Mouse (Mus musculus) ES-Bruce4 (cell line): Measurements from ENCODE around the gene Elf2. TPM values are rescaled to one million over a fixed set of nuclear protein-coding genes. Genes with fewer than 3 reads are reported as not detected.
"Not testable (repeated sequence)": the region's sequence is repeated elsewhere in the genome, so short reads cannot be mapped to it uniquely, and the experiment has no call there.

Experiments
- H3K27ac ChIP-seq: 2 replicates; pipeline ENCODE4 v1.5.1; 2012; ENCODE audit warnings: low read length, inconsistent platforms; ENCODE audit not compliant: insufficient read depth
- H3K27me3 ChIP-seq: 2 replicates; pipeline ENCODE4 v1.6.1; 2012; ENCODE audit warnings: mild to moderate bottlenecking, low read length, inconsistent platforms; ENCODE audit not compliant: control insufficient read depth, poor library complexity, insufficient read depth, severe bottlenecking
- H3K36me3 ChIP-seq: 2 replicates; pipeline ENCODE4 v1.6.1; 2012; ENCODE audit warnings: inconsistent platforms, mild to moderate bottlenecking, low read length, moderate library complexity; ENCODE audit not compliant: control insufficient read depth, poor library complexity, insufficient read depth, severe bottlenecking
- H3K4me1 ChIP-seq: one replicate; pipeline ENCODE4 v1.8.1; 2011; ENCODE audit warnings: low read length; ENCODE audit not compliant: control insufficient read depth, insufficient read depth
- H3K4me3 ChIP-seq: 2 replicates; pipeline ENCODE4 v1.5.1; 2011; ENCODE audit warnings: low read depth, mild to moderate bottlenecking, low read length
- H3K9ac ChIP-seq: 2 replicates; pipeline ENCODE4 v1.6.1; 2012; ENCODE audit warnings: low read depth, mild to moderate bottlenecking, inconsistent platforms; ENCODE audit not compliant: poor library complexity, severe bottlenecking
- H3K9me3 ChIP-seq: replicated peaks from 2 replicates; pipeline ENCODE4 v1.6.1; 2012; ENCODE audit warnings: mild to moderate bottlenecking, low read length, inconsistent platforms; ENCODE audit not compliant: control insufficient read depth, poor library complexity, insufficient read depth, severe bottlenecking
- CTCF ChIP-seq: IDR thresholded peaks from one replicate; pipeline ENCODE4 v1.8.1; 2011; ENCODE audit warnings: low read depth, low read length
- EP300 ChIP-seq: IDR thresholded peaks from 2 replicates; pipeline ENCODE4 v1.6.1; 2011; ENCODE audit warnings: low read depth, low read length; ENCODE audit not compliant: insufficient read depth
- POLR2A ChIP-seq: IDR thresholded peaks from one replicate; pipeline ENCODE4 v1.8.1; 2011; ENCODE audit warnings: low read length; ENCODE audit not compliant: insufficient read depth
- polyA plus RNA-seq: library from polyadenylated mRNA; stranded (reverse); fragments of >200 nt; gene quantifications from 2 replicates; pipeline ENCODE4 v1.2.4, GENCODE M21; 2011; ENCODE audit warnings: low read depth; ENCODE audit not compliant: missing spikeins, insufficient read depth, insufficient read length

Elf2 gene
- polyA plus RNA-seq, 1 experiment: 57.7 TPM

GRCm38 (mm10) chr3:51221847-51222246 lies 118.6 kb downstream of the Elf2 start:
- no peak overlapping the region for H3K4me3 ChIP-seq
- H3K27me3 ChIP-seq: no peaks in the 10 kb centered on the region
- peak overlapping the region; percentile 22; the same call in 1 of the 2 replicates for H3K27ac ChIP-seq
- no peak overlapping the region for H3K9ac ChIP-seq
- no peak for TF ChIP-seq POLR2A
- no peak for TF ChIP-seq CTCF
- no peak for TF ChIP-seq EP300
- no peaks in the 10 kb centered on the region for H3K9me3 ChIP-seq
- H3K36me3 ChIP-seq: no peaks in the 10 kb centered on the region
- H3K4me1 ChIP-seq: peaks cover 2% of the 10 kb centered on the region

- no peak overlapping the region for H3K9ac ChIP-seq
- H3K4me1 ChIP-seq: peaks cover 2% of the 10 kb centered on the region
- no peak overlapping the region for H3K4me3 ChIP-seq
- H3K27me3 ChIP-seq: no peaks in the 10 kb centered on the region
- H3K36me3 ChIP-seq: no peaks in the 10 kb centered on the region
- no peaks in the 10 kb centered on the region for H3K9me3 ChIP-seq
- no peak overlapping the region for H3K27ac ChIP-seq
- TF ChIP-seq CTCF (no peak), POLR2A (no peak), EP300 (no peak)
Observed at GRCm38 (mm10) chr3:51220846-51221245, 119.6 kb downstream of the Elf2 start.

DNA sequence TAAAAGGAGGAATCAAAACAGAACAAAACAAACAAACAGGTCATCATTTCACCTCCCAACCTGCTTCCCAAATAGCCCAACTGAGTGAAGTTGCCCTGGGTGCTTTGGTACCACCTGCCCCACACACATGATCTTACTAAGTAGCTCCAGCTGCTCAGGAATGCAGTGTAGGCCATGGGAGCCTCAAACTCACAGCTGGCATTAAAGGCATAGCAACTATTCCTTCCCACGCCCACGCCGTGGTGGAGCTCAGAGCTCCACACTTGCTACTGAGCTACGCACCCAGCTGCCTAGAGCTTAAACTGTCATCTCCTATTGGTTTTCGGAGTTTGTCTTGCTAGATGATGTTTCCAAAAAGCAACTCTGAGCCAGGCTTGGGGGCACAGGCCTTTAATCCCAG lies 121.2 kb downstream of the Elf2 start:
- no peaks in the 10 kb centered on the region for H3K27me3 ChIP-seq
- no peak overlapping the region for H3K9ac ChIP-seq
- no peak for TF ChIP-seq EP300
- no peak for TF ChIP-seq POLR2A
- no peak for TF ChIP-seq CTCF
- H3K4me1 ChIP-seq: peaks cover 2% of the 10 kb centered on the region
- H3K36me3 ChIP-seq: no peaks in the 10 kb centered on the region
- H3K27ac ChIP-seq: no peak overlapping the region
- H3K9me3 ChIP-seq: no peaks in the 10 kb centered on the region
- H3K4me3 ChIP-seq: no peak overlapping the region

GRCm38 (mm10) chr3:51218385-51218784 lies 122.1 kb downstream of the Elf2 start:
- H3K4me1 ChIP-seq, H3K27ac ChIP-seq, H3K9me3 ChIP-seq, H3K4me3 ChIP-seq, H3K27me3 ChIP-seq, H3K36me3 ChIP-seq, H3K9ac ChIP-seq: not testable (repeated sequence)

- not testable (repeated sequence) for H3K27me3 ChIP-seq, H3K4me1 ChIP-seq, H3K9ac ChIP-seq, H3K9me3 ChIP-seq, H3K36me3 ChIP-seq, H3K27ac ChIP-seq, H3K4me3 ChIP-seq
Observed at GRCm38 (mm10) chr3:51216351-51216750, 124.1 kb downstream of the Elf2 start.

DNA sequence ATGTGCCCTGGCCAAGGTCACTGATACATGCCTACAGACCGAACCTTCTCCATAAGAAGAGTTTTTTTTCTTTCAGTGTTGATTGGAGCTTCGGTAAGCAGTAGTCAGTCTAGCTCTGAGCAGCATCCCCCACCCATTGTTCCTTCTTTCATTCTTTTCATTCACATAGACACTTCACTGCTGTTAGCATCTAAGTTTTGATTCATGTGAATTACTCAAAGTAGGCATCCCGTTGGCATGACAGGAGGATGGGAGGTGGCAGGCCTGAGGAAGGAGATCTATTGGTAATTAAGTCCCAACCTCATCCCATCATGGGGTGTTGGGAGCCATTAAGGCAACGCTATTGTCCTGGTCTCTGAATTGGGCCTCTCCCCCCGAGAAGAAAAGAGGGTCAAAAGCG lies 124.8 kb downstream of the Elf2 start:
- no peak overlapping the region for H3K27ac ChIP-seq
- TF ChIP-seq EP300 (no peak), CTCF (no peak), POLR2A (no peak)
- no peak overlapping the region for H3K9ac ChIP-seq
- H3K9me3 ChIP-seq: no peaks in the 10 kb centered on the region
- no peaks in the 10 kb centered on the region for H3K27me3 ChIP-seq
- H3K4me3 ChIP-seq: no peak overlapping the region
- H3K36me3 ChIP-seq: no peaks in the 10 kb centered on the region
- peaks cover 2% of the 10 kb centered on the region for H3K4me1 ChIP-seq

GRCm38 (mm10) chr3:51213111-51213510 lies 127.4 kb downstream of the Elf2 start:
- H3K27ac ChIP-seq: no peak overlapping the region
- H3K9ac ChIP-seq: no peak overlapping the region
- H3K9me3 ChIP-seq: no peaks in the 10 kb centered on the region
- TF ChIP-seq EP300: no peak
- no peak for TF ChIP-seq POLR2A
- no peak for TF ChIP-seq CTCF
- peaks cover 1% of the 10 kb centered on the region for H3K4me1 ChIP-seq
- no peak overlapping the region for H3K4me3 ChIP-seq
- H3K36me3 ChIP-seq: no peaks in the 10 kb centered on the region
- no peaks in the 10 kb centered on the region for H3K27me3 ChIP-seq
